Mouse (Mus musculus): ENCODE measurements around the gene Chrna3.

Gene Chrna3

GRCm38 (mm10) chr9:54995645-54996044, 30.7 kb downstream of the Chrna3 start:
- DNase-seq (ENCODE audit: low spot score in 2 of 2): no peak

- DNase-seq (ENCODE audit: low spot score in 2 of 2): no peak
Measured at GRCm38 (mm10) chr9:54994381-54994780, 32.0 kb downstream of the Chrna3 start.

- DNase-seq (ENCODE audit: low spot score in 2 of 2): no peak
Measured at GRCm38 (mm10) chr9:54990362-54990761, 36.0 kb downstream of the Chrna3 start.

- DNase-seq (ENCODE audit: low spot score in 2 of 2): no peak
Measured at GRCm38 (mm10) chr9:54982401-54982800, 44.0 kb downstream of the Chrna3 start.

- DNase-seq (ENCODE audit: low spot score in 2 of 2): no peak
Measured at GRCm38 (mm10) chr9:54981291-54982191, 44.8 kb downstream of the Chrna3 start.

- DNase-seq (ENCODE audit: low spot score in 2 of 2): no peak
Measured at GRCm38 (mm10) chr9:54980674-54981073, 45.7 kb downstream of the Chrna3 start, which contains the start of gene Chrna5. Chrna5 (plus strand) TSS chr9:54980880.

- DNase-seq (ENCODE audit: low spot score in 2 of 2): no peak
Measured at GRCm38 (mm10) chr9:54969972-54970637, 56.3 kb downstream of the Chrna3 start.

GRCm38 (mm10) chr9:54963669-54964068, 62.7 kb downstream of the Chrna3 start:
- no peak for DNase-seq (ENCODE audit: low spot score in 2 of 2)

GRCm38 (mm10) chr9:54961059-54961458, 65.3 kb downstream of the Chrna3 start:
- DNase-seq (ENCODE audit: low spot score in 2 of 2): no peak
